Mouse (Mus musculus) adrenal gland, postnatal 36 days (tissue): ENCODE results near the gene Fanca. TPM values are rescaled to one million over a fixed set of nuclear protein-coding genes. Genes with fewer than 3 reads are reported as not detected.

Source experiments
- DNase-seq, 2 experiments: peaks; one replicate each; pipeline ENCODE4 v3.0.0; 2021; ENCODE audit warnings: mixed read lengths in 1 of 2
- total RNA-seq, 2 experiments: library from RNA; stranded (reverse); gene quantifications; 2 replicates each; pipeline ENCODE4 v1.2.3; 2021

Fanca gene
- total RNA-seq, 2 experiments from 2014 or later = 1.9 to 10.5 TPM

DNA sequence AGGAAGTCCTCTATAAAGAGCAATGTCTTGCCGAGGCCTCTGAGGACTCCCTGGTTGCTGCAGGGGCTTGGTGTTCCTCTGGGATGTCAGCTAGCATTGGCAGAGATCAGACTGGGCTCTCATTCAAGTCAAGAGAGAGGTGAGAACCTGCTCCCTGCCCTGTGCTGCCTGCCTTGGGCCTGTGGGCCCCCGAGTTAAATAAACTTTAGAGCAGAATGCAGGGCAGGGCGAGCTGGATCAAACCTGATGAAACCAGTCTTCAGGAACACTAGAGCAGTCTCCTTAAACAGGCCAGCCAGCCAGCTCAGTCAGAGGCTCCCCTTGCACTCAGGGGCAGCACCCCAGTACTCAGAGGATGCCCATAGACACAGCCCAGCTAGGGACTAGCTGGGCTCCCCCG lies 46.5 kb downstream of the Fanca start:
- DNase-seq = no peak

DNA sequence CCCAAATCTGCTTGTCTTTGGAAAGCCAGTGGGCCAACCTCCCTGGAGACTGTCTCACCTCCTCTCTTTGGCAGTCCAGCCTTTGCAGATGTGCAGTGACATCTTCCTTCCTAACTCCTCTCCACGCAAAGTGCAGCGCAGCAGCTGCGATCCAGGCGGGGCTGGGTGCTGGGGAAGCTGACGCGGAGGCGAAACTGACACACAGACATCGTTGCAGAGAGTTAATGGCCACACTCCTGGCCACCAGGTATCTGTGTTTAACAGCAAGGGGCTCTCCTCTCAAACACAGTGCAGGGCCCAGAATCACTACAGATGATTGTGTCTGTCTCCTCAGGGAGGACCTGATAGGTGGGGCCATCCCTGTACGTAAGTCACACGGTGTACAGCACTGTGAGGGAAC lies 47.2 kb downstream of the Fanca start:
- DNase-seq = no peak

DNA sequence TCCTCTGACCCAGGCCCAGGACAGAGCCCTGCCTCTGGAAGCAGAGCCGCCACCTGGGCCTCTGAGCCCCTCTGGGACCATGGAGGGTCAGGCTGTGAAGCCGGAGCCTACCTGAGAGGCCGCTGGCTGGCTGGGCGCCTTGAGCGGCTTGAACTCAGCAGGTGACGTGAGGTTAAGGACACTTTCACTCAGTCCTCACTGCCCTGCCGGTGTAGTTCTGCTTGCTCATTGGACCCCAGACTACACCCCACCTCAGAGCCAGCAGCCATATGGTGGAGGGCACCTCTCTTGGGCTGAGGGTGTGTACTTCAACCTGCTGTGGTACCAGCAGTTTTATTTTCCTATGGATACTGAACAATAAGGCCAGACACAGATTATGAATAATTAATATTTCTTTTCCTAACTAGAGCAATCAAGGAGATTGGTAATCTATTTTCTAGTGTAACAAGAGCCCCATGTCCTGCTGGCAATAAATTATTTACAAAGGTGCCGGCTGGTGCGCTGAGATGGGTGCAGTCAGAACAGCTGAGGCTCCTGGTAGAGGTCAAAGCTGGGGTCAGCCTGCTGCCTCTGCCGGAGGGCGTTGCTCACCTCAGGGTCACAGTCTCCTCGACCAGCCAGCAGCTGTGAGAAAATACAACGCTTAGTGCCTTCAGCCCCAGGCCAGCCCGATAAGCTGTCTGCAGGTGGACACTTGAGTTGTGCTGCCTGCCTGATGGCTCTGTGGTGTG lies 50.3 kb downstream of the Fanca start:
- no peak for DNase-seq

DNA sequence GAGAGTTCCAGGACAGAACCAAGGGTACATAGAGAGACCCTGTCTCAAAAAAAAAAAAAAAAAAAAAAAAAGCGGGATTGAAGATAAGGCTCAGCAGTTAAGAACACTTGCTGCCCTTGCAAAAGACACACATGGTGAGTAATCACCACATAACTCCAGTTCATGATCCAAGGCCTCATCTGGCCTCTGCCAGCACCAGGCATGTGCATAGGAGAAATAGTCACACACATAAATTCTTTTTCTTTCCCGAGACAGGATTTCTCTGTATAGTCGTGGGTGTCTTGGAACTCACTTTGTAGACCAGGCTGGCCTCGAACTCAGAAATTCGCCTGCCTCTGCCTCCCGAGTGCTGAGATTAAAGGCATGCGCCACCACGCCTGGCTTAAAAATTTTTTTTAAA lies 60.8 kb downstream of the Fanca start:
- DNase-seq = peak in 1 of 2 experiments; percentile 59

DNA sequence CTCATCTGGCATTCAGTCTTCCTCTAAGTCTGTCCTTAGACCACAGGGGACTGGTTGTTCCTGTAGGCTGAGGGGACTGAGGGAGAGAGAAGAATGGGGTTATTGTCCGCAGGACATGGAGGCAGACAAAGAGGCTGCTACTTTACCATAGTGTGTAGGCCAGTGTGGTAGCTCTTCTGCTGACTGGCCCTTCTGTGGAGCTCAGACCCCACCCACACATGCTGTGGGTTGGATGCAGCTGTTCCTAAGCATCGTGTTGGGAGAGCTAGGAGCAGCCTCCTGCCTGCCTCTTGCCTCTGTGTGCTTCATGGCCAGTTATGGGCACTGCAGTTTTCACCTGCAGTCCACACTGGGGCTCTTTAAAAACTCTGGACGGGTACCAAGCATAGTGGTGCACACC lies 61.3 kb downstream of the Fanca start:
- DNase-seq = no peak

DNA sequence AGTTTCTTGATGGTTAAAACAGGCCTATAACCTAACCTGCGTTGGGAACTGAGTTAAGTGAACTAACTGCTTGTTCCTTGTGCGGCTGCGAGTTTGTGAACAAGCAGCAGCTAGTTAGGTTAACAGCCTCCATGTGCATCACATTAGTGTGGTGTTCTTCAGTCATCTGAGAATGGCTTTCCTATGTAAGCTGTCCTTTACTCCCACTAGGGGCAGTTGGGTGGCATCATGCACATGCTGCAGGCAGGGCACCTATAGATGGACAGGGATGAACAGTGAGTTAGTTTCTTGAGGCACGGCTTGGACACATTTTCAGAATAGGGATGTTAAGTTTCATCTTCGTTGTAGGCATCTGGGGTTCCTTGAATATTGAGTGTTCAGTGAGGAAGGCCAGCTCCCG lies 63.2 kb downstream of the Fanca start:
- DNase-seq = no peak

DNA sequence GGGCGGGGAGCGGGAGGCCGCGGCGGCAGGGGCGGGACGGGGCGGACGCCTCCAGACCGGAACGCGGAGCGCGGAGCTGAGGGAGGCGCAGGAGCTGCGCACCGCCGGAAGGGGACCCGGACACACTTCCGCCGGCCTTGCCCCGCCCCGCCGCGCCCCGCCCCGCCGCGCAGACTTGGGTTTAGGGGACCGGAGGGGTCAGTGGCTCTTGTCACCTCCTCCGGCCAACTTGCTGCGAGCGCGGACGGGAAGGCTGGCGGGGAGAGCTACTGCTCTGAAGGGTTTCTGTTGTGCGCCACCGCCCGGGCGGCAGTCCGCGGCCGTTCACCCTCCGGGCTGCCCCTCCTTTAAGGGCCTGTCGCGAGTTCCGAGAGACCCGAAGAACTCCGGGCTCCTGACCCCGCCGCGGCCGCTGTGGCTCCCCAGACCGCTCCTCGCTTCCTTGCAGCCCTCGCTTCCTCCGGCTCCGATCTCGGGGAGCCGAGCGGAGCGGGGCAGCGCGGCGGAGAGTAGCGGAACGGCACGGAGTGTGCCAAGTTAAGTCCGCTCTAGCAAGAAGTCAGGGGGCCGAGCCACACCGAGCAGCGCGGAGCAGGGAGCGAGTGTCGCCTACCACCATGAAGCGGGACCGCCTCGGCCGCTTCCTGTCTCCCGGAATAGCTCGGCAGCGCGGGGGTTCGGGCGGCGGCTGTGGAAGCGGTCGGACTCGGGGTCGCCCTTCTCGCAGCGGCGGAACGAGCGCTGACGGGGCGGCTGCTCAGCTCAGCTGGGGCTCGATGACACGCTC lies 64.1 kb downstream of the Fanca start, which contains the start of the genes Zfp276 and Vps9d1:
TSS of gene Zfp276 (plus strand) at position 97 of the 787 bp plus-strand sequence.
TSS of gene Vps9d1 (minus strand) at position 250 of the 787 bp plus-strand sequence.
- DNase-seq = peak; percentile 92 to 94

DNA sequence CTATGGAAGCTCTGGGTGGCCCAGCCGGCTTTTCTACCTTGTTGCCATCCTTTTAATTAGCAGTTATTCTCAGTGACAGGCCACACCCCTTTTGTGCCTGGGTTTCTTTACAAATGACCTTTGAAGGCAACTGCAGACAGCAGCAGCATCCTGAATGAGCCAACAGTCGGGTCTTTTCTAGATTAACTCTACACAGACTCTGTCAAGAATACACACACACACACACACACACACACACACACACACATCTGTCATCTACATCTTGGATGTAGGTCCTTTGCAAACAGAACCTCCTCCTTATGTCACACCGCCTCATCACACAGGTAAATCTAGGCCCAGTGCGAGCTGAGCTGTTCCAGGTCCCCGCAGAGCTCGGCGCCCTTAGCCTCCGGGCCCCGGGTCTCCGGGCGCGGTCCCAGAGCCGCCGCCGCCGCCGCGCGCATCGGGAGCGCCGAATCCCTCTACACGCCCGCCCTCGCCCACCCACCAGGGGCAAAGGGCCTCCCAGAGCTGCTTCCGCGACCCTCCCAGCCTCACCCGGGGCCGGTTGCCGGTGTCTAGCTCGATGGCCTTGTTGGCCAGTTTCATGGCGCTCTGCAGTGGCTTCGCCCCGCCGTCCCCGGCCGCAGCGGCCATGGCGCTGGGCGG lies 64.8 kb downstream of the Fanca start:
- no peak for DNase-seq

DNA sequence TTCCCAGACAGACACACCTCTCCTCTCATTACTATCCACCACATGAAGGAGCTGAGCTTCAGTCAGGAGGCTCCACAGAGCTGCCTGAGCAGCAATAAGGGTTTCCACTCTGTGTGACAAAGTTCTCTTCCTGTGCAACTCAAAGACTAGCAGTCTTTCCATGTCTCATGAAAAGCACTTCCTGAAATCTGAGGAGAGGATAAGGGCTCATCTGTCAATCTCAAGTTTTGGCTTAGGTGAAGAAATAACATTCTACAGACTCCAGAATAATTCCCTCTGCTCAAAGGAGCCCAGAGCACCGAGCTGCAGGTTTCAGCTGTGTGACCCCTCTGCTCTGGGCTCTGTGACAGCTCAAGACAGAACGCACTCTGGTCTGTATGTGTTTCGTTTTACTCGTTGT lies 65.5 kb downstream of the Fanca start:
- no peak for DNase-seq

DNA sequence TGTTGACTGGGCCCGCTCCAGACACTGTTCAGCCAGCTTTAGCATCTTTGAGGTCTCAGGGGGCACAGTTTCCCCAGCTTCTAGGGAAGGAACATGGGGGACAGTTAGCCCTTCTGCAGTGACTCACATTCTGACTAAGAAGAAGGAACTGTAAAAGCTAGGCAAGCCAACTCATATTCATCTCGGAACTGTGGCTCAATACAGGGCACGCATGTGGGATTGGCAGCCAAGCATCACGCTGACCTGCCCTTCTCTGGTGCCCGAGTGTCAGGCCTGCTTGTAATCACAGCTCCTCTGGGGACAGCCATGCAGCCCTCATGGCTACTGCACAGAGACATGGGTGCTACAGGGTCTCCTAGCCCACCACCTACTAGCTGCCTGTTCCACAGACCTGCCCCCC lies 67.4 kb downstream of the Fanca start:
- no peak for DNase-seq

DNA sequence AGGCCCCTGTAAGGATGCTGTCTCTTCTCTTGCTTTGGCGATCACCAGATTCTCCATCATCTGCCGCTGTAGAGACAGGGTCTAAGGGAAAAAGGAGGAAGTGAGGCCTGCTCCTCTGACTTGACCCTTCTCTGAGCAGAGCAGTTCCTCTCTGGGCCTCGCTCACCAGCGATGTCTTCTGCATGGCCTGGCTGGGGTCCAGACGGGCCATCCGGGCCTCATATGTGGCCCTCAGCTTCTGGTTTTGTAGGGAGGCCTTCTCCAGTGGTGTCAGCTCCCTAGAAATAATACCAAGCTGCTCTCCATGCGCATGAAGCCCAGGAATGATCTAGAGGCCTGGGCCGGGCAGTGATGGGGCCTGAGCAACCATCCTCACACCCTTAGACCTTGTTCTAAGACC lies 69.8 kb downstream of the Fanca start:
- no peak for DNase-seq

DNA sequence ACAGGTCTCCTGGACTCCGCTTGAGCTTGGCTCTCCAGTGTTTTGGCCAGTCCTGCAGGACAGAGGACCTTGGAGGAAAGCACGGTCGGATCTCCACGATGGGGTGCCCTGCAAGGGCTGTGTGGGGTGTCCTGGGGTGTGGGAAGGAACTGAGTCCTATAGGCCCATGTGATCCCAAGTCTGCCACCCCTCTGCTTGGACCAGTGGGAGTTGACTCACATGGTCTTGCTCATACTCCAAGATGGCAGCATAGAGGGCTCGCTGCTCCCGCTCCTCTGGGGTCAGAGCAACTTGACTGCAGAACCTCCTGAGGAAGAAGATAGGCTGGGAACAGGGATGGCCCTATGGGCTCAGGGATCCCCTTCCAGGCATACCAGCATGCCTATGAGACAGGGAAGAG lies 70.6 kb downstream of the Fanca start:
- no peak for DNase-seq

DNA sequence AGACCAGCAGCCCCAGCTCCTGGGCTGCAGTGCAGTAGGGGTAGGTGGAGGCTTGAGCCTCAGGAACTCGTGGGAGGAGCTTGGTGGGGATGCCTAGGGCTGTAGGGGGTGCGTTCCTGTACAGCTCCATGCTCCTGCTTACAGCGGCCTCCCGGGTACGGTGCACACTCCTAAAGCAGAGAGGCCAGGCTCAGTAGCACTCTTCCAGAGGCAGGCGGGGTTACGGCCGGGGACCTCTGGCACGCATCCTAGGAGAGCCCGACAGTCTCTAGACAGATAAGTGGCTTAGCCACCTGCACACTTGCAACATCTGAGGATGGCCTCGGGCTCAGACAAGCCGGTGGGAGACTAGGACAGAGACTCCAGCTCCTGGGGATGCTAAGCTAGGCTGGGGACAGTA lies 72.8 kb downstream of the Fanca start:
- DNase-seq = no peak

DNA sequence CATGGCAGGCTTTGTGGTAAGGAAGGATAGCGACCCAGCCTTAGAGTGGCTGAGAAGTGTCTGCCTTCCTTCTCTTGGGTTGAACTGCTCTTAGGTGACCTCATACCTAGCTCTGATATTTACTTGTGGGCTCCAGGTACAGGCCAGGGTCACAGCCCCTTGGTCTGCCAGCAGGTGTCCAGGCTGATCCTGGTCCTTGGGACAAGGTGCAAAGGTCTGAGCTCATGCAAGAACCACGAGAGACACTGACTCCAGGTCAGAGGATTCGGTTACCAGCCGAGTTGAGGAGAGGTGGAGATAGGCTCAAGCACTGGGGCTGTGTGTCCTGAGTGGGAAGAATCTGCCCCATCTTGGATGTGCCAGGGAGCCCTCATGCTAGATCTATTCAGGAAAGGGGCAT lies 74.0 kb downstream of the Fanca start:
- no peak for DNase-seq

DNA sequence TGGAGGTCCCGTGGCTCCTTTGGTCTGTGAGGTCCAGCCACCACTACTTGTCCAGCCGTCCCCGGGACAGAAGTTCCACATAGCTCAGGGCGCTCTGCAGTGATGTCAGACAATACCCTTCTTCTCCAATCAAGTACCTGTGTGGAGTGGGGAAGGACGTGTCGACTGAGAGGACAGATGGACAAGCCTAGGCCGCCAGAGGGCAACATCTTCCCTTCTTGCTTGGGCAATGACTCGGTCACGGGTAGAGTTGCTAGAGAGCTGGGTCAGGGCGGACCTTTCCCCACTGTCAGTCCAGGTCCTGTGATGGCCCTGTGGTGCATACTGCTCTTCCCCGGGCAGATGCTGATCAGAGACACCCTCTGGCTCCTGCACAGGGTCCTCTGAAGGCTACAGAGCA lies 75.3 kb downstream of the Fanca start:
- DNase-seq = peak in 1 of 2 experiments; percentile 34

DNA sequence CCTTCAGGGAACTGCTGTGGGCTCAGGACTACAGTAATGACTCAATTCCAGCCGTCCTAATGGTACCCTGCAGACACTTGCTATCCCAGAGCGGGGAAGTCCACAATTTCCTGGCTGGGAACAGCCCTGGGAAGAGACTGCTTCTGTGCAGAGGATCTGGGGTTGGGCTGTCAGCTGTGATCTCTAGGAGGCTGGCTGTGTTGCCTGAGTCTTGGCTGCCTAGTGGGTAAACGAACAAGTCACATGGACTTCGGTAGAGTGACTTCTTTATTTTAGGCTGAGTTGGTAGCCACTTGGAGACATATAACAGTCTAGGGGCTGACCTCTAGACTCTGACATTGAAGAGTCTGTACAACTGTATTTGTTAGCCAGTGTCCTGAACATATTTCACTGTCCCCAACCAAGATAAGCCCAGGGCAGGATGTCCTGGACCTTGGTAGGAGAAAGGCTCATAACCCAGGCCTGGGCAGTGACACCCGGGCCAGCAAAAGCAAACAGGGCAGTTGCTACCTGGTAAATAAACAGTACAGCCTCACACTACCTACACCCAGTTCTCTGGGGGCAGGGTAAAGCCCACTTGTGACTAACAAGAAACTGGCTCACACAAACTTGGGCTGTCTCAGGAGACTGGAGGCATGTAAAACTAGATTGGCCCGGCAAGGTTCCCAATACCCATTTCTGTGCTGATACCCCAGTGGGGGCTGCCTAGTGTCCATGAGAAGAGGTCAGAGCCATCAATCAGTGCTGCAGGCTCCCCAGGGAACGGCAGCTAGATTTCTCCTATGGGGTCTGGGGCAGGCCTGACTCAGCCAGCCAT lies 76.1 kb downstream of the Fanca start:
- DNase-seq = no peak

DNA sequence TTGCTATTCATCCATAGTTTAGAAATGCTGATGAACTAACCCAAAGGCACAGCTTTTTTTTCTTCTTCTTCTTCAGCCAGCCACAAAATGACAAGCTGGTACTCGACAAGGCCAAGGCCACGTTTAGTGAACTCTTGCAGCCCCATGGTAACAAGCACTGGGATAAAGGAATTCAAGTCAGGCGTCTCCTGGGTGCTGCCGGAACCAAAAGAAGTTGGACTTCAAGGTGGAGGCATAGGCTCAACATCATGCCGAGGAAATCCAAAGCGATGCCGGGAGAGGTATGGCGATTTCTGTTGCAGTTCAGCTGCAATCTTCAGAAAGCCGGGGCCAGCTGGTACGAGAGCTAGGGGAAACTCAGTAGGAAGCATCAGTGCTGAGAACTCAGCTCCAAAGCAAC lies 79.0 kb downstream of the Fanca start:
- peak; percentile 57 to 63 for DNase-seq

DNA sequence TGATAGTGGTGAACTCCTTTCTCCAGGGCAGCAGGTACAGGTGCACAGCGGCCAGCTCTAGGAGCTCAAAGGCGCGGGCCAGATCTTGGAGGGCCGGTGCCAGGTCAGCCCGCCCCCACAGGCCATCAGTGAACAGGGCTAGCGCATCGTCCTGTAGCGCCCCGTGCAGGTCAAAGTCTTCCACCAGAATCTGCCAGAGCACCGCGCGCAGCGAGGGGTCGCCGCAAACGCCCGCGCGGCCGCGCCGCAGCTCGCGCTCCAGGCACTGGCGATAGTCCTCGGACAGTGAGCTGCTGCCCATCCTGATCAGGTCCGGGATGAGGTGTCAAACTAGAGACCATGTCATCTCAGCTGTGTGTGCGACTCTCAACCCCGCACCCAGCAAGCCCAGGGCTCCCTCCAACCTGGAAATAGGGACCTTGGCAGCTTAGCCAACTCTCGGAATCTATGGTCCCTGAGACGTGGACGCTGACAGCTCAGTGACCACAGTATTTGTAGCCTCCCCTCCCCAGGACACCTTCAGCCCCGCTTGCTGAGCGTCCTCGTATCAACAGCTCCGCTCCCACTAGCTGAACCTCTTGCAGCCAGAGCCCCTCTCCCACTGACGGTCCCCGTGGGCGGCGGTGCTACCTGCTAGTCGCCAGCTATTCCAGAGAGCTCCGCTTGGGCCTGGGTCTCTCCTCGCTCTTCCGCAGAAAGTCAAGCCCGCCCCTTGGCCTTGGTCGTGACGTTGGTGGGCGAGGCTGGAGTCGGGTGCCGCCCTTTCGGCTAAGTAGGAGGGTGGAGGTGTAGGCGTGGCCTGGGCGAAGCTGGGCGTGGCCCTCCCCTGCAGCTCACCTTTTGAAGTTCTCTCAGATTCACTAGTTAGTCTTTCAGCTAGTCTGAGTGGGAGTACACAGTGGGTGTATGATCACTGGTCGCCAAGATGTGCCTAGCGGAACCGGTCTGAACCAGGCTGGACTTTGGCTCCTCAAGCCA lies 82.6 kb downstream of the Fanca start, which contains the start of gene Spata2l:
TSS of gene Spata2l (minus strand) at position 714 of the 978 bp plus-strand sequence.
- peak; percentile 94 to 95 for DNase-seq

DNA sequence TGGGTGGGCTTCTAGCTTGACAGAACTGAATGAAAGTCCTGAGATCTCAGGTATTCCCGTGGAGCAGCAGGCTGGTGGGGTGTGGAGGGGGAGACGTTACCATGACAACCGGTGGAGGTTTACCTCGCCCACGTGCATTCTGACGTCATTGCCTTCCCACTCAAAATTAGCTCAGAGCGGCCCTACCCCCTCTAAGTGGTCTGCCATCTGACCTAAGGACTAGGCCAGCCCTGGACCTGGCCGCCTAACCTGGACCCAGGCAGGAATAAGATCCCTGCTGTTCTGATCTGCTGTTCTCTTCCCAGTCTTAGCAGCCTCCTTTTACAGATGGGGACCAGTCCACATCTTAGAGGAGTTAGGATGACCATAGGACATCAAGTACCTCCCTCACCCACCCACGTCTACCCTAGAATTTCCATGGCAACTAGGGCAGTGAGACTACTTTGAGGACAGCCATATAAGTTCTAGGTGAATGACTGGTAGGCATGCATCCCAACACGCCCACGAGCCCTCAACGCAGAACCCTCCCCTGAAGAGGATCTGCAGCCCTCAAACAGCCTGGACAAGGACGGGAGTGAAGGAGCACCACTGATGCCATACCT lies 83.4 kb downstream of the Fanca start:
- DNase-seq = no peak

DNA sequence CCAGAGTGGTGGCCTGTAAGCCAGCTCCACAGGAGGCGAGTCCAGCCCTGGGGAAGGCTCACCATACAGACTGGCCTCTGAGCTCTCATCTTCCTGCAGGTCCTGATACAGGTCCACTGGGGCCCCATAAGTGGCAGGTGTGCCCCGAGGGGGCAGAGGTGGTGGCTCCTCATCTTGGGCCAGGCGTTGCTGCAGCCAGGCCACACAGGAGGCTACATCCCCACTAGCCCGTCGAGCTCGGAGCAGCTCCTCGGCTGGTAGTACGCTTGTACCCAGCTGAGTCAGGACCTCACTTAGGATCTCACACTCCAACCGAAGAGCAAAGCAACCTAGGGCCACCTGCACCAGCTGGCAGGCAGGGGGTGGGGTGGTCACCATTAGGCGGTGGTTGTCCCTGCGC lies 84.6 kb downstream of the Fanca start:
- DNase-seq = no peak
